Mouse (Mus musculus) gastrocnemius, adult 18-20 months (tissue): ENCODE results near the gene Acta2. TPM values are rescaled to one million over a fixed set of nuclear protein-coding genes. Genes with fewer than 3 reads are reported as not detected.
A peak's percentile ranks its signal among the peaks of the same experiment; 100 is the strongest.

Source experiments
- DNase-seq: peaks from one replicate; pipeline ENCODE4 v3.0.0; 2021; ENCODE audit warnings: low spot score
- total RNA-seq, 2 experiments: library from RNA; stranded (reverse); gene quantifications; 2 replicates each; pipeline ENCODE4 v1.2.3; 2021

Acta2 gene
- total RNA-seq, 2 experiments from 2014 or later: 51.7 to 82.1 TPM

GRCm38 (mm10) chr19:34193149-34193548 is 62.2 kb downstream of the Acta2 start:
- DNase-seq: peak; percentile 17

GRCm38 (mm10) chr19:34192008-34192963 is 63.1 kb downstream of the Acta2 start, which contains the start of gene Stambpl1:
Stambpl1 (plus strand) TSS chr19:34192229.
- peak; percentile 43 for DNase-seq

GRCm38 (mm10) chr19:34191645-34192007 is 63.8 kb downstream of the Acta2 start:
- DNase-seq: no peak

Other genes starting within 250 kb of the Acta2 start
- not detected for gene Lipk, start 247.3 kb downstream of the Acta2 start, total RNA-seq
- not detected for gene Lipn, start 188.2 kb downstream of the Acta2 start, total RNA-seq
- not detected for gene Lipm, start 154.7 kb downstream of the Acta2 start, total RNA-seq
- gene Ankrd22, start 89.5 kb downstream of the Acta2 start, total RNA-seq: not detected
- 1 to 10 TPM in 1 of 2 experiments, under 1 TPM in 1; 0.39 to 1.2 TPM for gene Stambpl1, start 63.4 kb downstream of the Acta2 start, total RNA-seq
- gene Fas, start 35.1 kb upstream of the Acta2 start, total RNA-seq: 1 to 10 TPM; 3.8 to 5.9 TPM
- not detected for gene Ch25h, start 219.6 kb upstream of the Acta2 start, total RNA-seq